Mouse (Mus musculus) adrenal gland, adult 8-10 months (tissue): ENCODE measurements around the gene Arhgef25. TPM values are rescaled to one million over a fixed set of nuclear protein-coding genes. Genes with fewer than 3 reads are reported as not detected.

Experiments used
- DNase-seq: peaks from one replicate; pipeline ENCODE4 v3.0.0; 2022
- total RNA-seq, 4 experiments: library from RNA; stranded (reverse); gene quantifications; 2 replicates each; pipeline ENCODE4 v1.2.4; 2022

The Arhgef25 gene
- total RNA-seq: 10 to 100 TPM; 24.8 to 52.1 (median 37.9) TPM

- DNase-seq: peak; percentile 37
These were observed at the start of gene Arhgef25 for GRCm38 (mm10) chr10:127189651-127190381. Gene Arhgef25 (minus strand): TSS chr10:127190083.

GRCm38 (mm10) chr10:127238241-127238824 lies 48.5 kb upstream of the Arhgef25 start:
- no peak for DNase-seq

DNA sequence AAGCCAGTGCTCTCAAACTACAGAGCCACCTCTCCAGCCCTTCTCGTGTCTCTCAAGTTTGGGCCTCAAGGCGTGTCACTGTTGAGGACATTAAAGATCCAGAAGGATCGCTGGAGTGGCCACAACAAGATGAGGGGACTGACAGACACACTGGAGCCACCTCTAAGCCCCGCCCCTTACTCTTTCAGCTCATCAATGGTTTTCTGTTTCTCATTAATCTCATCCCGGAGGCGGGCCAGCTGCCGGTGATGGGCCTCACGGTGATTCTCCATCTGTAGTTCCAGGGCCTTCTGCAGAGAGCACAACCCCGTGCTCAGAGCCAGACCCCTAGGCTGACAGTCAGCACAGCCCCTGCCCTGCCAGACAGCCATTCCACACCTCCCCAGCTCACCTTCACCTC lies 46.7 kb upstream of the Arhgef25 start:
- no peak for DNase-seq

DNA sequence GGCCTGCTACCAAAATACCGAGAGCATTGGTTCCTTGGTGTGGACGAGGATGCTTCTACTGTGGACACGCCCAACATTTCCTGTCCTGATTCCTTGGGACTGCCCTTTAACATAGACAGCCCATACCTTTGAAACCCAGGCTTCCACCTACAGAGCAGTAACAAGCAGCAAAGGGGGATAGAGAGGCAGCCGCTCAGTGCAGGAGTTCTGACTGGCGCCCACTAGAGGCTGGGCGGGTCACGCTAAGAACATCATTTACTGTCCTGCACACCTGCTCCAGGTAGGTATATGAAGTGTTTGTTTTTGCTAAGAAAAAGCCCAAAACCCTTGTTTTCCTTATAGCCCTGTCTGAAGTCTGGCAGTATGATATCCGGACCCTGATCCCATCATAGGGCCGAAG lies 43.3 kb upstream of the Arhgef25 start:
- no peak for DNase-seq

DNA sequence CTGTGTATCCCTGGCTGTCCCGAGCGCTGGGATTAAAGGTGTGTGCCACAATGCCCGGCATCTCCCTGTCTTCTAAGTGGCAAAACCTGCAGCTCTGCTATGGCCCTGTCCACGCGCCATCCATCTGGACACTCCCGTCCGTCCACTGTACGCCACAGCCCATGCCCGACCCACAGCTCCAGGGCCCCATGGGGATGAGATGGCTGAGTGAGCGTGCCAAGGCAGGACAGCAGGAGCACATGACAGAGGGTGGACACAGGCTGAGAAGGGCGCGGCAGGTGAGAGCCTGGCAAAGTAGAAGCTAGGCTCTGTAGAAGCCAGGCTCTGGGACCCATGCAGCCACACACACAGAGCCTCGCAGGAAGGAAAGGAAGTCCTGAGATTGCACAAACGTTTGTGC lies 41.9 kb upstream of the Arhgef25 start:
- no peak for DNase-seq

GRCm38 (mm10) chr10:127230693-127231092 lies 40.8 kb upstream of the Arhgef25 start:
- no peak for DNase-seq

DNA sequence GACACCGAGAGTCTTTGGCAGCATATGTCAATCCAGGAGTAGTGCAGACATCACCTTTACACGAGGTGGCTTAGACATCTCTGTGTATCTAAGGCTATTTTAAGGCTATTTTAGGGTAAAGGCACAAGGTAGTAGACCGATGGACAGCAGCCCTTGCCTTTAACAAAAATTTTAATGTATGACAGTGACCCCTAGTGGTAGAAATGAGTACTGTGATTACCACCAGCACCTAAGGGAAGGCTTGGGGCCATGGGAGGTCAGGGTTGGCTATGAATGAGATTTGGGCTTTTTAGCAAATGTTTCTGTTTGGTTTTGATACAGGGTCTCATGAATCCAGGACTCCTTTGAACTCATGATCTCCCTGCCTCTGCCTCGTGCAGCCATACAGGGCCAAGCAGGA lies 39.0 kb upstream of the Arhgef25 start:
- DNase-seq: no peak

GRCm38 (mm10) chr10:127227163-127227562 lies 37.3 kb upstream of the Arhgef25 start:
- DNase-seq: no peak

- DNase-seq: peak; percentile 31
These were observed 36.5 kb upstream of the Arhgef25 start for GRCm38 (mm10) chr10:127226318-127226895.

DNA sequence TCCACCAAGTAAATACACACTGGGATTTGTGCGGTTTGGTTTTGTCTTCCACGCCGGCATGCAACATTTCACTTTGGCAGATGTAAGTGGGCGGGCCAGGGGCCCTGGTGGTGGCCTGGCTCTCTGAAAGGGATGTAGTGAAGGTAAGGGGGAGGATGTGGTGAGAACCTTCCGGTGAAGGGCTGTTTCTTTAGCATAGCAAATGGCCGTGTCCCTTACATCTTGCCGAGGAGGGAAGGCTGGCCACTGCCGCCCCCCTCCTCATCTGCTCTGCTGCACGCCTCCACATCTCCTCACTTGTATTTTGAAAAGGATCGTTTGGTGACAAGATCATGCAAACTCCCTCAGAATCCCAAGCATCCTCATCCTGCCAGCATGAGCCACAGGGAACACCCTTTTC lies 35.8 kb upstream of the Arhgef25 start:
- no peak for DNase-seq

GRCm38 (mm10) chr10:127225213-127225612 lies 35.3 kb upstream of the Arhgef25 start:
- no peak for DNase-seq

- no peak for DNase-seq
These were observed 28.5 kb upstream of the Arhgef25 start for GRCm38 (mm10) chr10:127218339-127218738.

DNA sequence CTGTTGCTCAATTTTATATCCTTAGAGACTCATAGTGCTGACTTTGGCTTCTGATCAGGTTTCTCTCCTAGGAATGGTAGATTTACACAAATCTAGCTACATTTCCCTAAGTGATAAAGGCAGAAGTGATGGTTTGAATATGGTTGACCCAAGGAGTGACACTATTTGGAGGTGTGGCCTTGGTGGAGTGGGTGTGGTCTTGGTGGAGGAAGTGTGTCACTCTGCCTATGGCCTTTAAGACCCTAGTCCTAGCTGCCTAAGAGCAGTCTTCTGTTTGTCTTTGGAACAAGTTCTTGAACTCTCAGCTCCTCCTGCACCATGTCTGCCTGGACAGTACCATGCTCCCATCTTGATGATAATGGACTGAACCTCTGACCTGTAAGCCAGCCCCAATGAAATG lies 27.3 kb upstream of the Arhgef25 start:
- DNase-seq: no peak

- DNase-seq: no peak
These were observed 26.6 kb upstream of the Arhgef25 start for GRCm38 (mm10) chr10:127216456-127216855.

- no peak for DNase-seq
These were observed 24.5 kb upstream of the Arhgef25 start for GRCm38 (mm10) chr10:127214422-127214803.

DNA sequence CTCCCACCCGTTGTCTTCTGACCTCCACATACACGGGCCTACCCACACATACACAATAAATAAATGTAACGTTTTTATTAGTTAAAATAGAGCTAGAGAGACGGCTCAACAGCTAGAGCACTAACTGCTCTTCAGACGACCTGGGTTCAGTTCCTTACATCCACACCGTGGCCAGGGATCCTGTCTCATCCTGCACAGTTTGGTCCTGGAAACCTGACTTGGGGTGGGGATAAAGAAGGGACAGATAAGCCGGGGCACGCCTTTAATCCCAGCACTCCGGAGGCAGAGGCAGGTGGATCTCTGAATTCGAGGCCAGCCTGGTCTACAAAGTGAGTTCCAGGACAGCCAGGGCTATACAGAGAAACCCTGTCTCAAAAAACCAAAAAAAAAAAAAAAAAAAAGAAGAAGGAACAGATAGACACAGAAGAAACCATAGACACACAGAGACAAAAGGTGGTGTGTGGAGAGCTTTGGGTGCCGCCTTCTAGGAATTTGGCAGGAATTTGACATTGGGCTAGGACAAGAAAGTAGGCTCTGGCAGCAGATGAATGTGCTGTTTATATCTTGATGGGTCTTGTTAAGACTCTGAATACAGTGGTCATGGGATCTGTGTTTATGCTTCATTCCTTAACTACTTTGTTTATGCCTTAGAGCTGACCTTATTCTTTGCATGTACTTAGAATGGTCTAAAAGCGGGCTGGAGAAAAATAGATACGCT lies 24.0 kb upstream of the Arhgef25 start:
- no peak for DNase-seq

- DNase-seq: no peak
These were observed 23.4 kb upstream of the Arhgef25 start for GRCm38 (mm10) chr10:127213272-127213671.

DNA sequence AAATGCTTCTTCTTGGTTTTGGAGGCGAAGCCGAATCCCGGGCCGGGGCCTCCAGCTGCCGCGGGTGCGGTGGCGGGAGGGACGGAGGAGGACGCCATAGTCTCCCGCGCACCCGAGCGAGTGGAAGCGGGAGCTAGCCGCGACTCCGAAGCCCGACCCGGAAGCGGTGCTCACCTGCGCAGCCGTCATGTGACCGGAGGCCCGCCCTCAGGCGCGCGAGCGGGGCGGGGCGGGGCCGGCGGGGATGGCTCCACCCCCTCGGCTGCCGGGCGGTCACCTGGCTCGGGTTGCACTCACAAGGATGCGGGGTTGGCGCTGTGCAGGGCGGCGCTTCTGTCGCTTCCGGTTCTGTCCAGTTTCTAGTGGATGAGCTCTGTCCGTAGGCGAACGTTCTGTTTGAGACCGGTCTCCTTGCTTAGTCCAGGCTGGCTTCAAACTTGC lies 21.6 kb upstream of the Arhgef25 start, which contains the start of gene Pip4k2c:
Pip4k2c (minus strand) TSS at position 172 of the 441 bp plus-strand sequence.
- peak; percentile 89 for DNase-seq

DNA sequence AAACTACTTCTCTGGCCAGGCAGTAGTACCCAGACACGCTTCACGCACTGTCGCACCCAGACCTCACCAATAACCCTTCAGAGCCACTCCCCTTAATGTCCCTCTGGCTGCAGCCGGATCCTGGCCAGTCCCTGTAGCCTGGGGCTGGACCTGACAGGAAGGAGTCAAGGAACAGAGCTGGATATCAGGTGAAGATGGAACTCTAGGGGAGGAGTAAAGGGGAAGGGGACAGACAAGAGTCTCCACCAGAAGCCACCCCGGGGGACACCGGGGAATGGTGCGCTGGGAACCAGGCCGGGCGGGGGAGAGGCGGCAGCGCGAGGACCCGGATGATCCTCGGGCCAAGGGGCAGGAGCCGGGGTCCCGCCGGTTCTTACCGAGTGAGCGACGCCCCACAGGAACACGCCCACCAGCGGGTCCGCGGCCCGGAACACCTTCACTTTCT lies 21.1 kb upstream of the Arhgef25 start:
- DNase-seq: no peak

DNA sequence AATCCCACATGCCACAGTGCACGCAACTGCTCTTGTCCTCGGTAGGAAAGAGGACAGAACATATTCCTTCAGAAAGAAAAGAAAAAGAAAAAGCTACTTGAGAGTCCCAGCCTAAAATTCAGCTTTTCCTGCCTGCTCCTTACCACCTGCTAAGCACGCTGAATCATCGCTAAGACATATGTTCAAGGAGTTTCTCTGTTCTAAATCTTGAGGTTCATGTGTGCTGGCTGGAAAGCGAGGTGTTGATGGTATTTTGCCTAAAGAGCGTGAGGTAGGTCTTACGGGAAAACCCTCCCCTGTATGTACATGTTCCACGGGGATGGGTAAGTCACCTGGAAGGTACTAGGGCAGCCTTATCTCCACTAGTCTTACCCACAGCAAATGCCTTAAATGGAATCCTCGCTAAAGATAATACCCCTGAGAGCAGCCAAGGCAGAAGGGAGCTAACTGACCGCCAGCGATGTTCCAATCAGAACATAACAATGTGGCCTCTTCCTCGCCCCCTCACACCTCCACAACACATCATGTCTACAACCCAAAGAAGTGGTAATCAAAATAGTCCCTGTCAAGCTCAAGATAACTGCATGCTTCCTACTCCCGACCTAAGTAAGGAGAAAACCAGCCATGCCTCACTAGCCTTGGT lies 20.2 kb upstream of the Arhgef25 start:
- no peak for DNase-seq

GRCm38 (mm10) chr10:127208921-127209320 lies 19.0 kb upstream of the Arhgef25 start:
- DNase-seq: no peak

- DNase-seq: no peak
These were observed 15.5 kb upstream of the Arhgef25 start for GRCm38 (mm10) chr10:127205373-127205772.

DNA sequence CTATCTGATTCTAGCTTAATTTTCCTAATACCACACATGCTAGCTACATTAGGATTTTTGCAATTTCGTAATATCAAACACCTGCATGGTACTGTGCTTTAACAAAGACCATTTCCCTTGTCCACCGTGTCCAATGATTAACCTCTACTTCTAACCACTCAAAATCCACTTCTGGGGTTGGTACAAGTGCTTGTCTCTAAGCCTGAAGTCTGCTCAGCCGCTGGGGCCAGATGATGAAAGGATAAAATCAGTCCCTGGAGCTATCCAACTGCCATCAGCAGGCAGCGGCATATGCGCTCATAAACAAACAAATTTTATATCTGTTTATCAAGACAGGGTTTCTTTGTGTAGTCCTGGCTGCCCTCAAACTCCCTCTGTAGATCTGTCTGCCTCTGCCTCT lies 14.7 kb upstream of the Arhgef25 start:
- DNase-seq: no peak
